Mouse (Mus musculus): ENCODE data around the gene Rbl1. TPM values are rescaled to one million over a fixed set of nuclear protein-coding genes. Genes with fewer than 3 reads are reported as not detected.
"Not testable (repeated sequence)": the region's sequence is repeated elsewhere in the genome, so short reads cannot be mapped to it uniquely, and the experiment has no call there.

Rbl1 gene
- total RNA-seq, 2 experiments from 2014 or later, result 21.7 to 22.1 TPM

DNA sequence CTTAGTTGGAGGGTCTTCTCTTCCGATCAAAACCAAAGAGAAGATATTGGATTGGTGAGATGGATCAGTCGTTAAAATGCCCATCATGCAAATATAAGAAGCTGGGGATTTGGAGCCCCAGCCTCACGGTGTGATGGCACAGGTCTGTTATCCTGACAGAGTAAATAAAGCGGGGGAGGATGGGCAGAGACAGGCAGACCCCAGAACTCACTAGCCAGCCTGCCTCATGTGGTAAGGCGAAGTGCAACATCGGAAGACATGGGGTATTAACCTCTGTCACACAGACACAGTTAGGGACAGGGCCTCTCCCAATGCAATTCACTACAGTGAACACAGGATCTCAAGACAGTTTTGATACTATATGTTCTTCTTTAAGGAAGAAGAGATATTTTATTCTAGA lies 33.7 kb downstream of the Rbl1 start:
- DNase-seq, result no peak

DNA sequence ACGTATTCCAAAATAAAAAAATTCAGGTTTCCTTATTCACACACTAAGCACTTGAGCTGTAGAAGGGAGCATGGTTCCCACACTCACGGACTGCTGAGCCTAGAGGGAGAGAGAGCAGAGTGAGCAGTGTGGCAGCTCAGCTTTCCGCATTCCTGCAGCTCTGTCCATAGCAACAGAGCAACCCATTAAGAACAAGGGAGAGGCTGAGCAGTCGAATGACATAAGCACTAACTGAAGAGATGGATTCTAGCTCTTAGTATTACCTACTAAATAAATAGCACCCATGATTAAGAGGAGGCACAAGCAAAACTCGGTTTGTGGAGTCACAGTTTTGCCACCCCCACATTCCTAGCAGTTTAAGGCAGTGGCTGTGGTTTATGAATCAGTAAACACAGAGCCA lies 34.2 kb downstream of the Rbl1 start:
- DNase-seq, result no peak

- DNase-seq, result no peak
These were observed 37.8 kb downstream of the Rbl1 start for GRCm38 (mm10) chr2:157166371-157167080.

GRCm38 (mm10) chr2:157165312-157166224 lies 38.8 kb downstream of the Rbl1 start:
- not testable (repeated sequence) for DNase-seq

DNA sequence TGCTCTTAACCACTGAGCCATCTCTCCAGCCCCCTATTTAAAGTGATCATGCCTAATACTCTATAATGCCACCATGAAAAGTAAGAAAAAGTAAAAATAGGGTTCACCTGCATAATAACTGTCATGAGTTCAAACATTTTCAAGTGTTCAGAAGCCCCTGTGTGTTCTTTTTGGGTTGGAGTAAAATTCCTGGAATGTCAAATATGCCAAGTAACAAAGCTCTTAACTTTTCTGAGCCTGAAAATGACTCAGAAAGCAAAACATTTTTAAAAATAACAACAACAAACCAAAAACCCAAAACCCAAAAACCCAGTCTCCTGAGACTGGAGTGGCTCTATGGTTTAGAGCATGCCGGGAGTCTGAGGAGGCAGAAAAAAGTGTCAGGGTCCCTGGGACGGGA lies 40.2 kb downstream of the Rbl1 start:
- no peak for DNase-seq

DNA sequence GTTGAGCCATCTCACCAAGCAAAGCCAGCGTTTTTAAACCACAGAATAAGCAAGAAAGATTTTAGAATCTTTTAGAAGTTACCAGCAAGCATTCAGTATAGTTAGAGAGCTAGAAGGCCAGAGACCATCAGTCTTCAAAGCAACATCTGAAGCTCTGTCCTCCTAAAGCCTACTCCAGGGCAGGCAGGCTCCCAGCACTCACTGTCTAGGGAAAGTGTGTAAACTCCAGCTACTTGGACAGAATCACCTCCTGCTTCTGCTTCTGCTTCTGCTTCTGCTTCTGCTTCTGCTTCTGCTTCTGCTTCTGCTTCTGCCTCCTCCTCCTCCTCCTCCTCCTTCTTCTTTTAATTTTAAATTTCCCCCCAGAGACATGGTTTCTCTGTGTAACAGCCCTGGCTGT lies 48.3 kb downstream of the Rbl1 start:
- DNase-seq, result no peak

DNA sequence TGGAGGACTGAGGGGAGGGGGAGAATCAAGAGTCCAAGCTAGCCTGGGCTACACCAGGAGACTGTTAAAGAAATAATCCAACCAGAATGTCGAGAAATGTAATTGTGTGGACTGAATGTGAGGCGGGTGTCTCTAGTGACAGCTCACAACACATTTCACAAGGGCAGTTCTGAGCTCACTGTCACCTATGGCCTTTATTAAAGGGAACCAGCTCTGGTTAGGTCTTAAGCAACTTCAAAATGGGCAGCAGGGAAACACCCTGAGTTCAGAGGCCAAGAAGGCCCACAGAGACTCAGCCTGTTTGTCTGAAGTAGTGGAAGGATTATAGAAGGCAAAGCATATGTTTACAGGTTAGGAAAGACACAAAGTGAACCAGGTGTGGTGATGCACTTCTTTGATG lies 51.1 kb downstream of the Rbl1 start:
- DNase-seq, result no peak

GRCm38 (mm10) chr2:157148417-157148816 lies 55.9 kb downstream of the Rbl1 start:
- DNase-seq, result no peak

DNA sequence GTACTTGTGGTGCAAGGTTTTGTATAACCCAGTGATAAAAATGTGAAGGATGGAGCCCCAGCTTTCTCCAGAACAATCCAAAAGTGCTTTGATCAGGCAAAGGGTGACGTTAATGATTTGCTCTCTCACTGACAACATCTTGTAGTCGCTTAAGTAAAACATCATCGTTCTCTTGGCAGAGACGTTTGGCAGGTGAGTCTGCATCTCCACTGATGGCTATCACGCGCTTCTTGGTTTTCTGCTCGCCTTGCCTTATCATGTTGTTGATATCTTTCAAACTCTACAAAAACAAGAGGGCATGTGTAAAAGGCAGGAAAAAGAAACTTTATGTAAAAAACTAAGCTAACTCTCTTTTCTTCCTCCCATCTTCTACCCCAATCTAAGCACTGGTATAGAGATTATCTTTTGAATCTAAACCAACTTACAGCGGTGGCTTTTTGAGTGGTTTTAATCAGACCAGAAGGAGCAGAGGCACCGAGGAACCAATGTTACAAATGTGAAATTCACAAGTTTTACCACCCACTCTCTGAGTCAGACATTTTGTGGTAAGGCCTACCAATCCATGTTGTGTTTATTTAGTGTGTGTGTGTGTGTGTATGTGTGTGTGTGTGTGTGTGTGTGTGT lies 56.8 kb downstream of the Rbl1 start:
- DNase-seq, result no peak

DNA sequence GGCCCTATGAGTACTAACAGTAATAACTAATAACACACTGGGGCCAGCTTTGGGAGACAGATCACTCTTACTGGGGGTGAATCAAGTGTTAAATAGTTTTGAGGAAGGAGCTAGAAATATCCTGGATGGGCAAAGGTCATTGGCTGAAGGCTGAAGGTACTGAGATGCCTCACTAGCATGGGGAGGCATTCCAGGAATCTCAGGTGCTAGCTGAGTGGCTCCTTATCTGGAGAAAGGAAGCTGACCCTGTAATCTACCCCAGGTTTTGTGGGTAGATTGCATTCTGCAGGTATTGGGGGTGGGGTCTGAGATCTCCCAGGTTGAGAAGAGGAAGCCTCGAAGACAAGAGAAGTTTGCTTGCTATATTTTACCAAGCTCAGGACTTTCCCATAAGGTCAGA lies 59.2 kb downstream of the Rbl1 start:
- DNase-seq, result no peak

- no peak for DNase-seq
These were observed 60.2 kb downstream of the Rbl1 start for GRCm38 (mm10) chr2:157144132-157144531.

- no peak for DNase-seq
These were observed 62.4 kb downstream of the Rbl1 start for GRCm38 (mm10) chr2:157141962-157142361.

- no peak for DNase-seq
These were observed 65.0 kb downstream of the Rbl1 start for GRCm38 (mm10) chr2:157139251-157139802.

DNA sequence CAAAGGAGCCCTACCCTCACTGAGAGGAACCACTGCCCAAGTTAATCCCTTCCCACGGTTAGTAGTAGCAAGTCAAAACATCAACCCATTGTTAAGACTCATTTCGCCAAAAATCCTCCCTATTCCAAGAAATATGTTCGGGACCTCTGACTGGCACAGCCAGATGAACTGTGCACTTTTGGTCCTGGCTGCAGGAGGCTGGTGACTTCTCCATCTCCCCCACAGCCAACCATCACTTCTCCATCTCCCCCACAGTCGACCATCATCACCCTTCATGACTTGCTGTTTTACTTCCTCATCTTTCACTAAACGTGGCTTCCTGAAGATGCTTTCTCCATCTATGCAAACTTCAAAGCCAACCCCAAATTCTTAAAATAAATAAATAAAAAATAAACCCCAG lies 65.5 kb downstream of the Rbl1 start:
- no peak for DNase-seq

GRCm38 (mm10) chr2:157137959-157138731 lies 66.2 kb downstream of the Rbl1 start:
- DNase-seq, result no peak

GRCm38 (mm10) chr2:157136646-157137045 lies 67.7 kb downstream of the Rbl1 start:
- no peak for DNase-seq

- no peak for DNase-seq
These were observed 68.2 kb downstream of the Rbl1 start for GRCm38 (mm10) chr2:157136176-157136575.

GRCm38 (mm10) chr2:157135529-157136120 lies 68.7 kb downstream of the Rbl1 start:
- DNase-seq, result peak; percentile 11

DNA sequence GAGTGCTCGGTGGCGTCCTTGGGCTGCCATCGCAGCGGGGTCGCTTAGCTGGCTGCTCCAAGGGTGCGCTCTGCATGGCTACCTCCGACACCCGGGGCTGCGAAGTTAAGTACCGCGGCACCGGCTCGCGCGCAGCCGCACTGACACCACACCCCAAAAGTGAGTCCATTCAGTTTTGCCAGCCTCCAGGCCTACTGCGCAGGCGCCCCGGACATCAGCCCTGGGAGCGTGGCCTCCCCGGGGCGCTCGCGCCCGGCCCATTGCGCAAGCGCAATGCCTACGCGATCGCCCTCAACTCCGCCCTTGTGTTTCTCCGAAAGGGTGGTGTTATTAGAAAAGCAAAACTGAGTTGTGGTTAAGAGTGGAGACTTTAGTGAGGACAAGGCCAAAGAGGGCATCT lies 69.3 kb downstream of the Rbl1 start, which contains the start of gene Samhd1:
TSS of gene Samhd1 (minus strand) at position 252 of the 400 bp plus-strand sequence.
- DNase-seq, result peak; percentile 95

GRCm38 (mm10) chr2:157134479-157134931 lies 69.8 kb downstream of the Rbl1 start:
- DNase-seq, result peak; percentile 47

- DNase-seq, result no peak
These were observed 70.4 kb downstream of the Rbl1 start for GRCm38 (mm10) chr2:157133769-157134478.
